19 mouse cellular contexts compared by ENCODE assay signal in the genomic region with DNA sequence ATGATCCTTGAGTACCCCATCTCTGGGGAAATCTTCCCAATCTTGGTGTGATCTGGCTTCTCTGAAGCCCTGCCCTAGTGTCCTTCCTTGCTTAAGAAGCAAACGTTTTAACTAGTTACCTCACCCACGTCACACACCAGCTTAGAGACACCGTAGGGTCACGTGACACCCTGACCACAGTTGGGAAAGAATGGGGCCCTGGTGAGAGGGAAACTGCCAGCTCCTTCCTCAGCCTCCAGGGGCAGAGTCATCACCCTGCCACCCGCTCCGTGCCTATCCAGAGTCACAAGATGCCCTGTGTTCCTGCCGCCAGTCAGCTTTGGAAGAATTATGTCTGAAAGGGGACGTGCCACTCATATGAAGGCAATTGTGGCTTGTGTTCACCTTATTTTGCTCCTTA. TPM values are rescaled to one million over a fixed set of nuclear protein-coding genes. Genes with fewer than 3 reads are reported as not detected.
DNase-seq lines count a peak whose midpoint lies in the region; ATAC-seq and TF ChIP-seq lines count a peak whose summit lies in the region.
"Had no signal": no experiment of that assay in that cellular context is flagged by ENCODE, and none has a peak within 500 bp of the region (broad histone marks: within the 10 kb centered on the region; RNA-seq: fewer than 3 reads in every experiment).

No protein-coding gene starts in this region.

- TF ChIP-seq RAD21 in MEL (IDR thresholded peaks at IDR 0.05; ENCODE audit: low read depth, low read length): no peak

- H3K4me2 ChIP-seq in kidney, postnatal 0 days (ENCODE audit: low read length): no peak overlapping the region
- no peak overlapping the region for H3K4me2 ChIP-seq in intestine, embryonic 16.5 days (ENCODE audit: low read depth, low read length)
- no peak overlapping the region for H3K4me2 ChIP-seq in liver, postnatal 0 days (ENCODE audit: low read depth, low read length)
- H3K4me2 ChIP-seq: embryonic facial prominence, embryonic 15.5 days; forebrain, embryonic 12.5 days; hindbrain, embryonic 13.5 days had no signal

- no peak overlapping the region for H3K27ac ChIP-seq in kidney, postnatal 0 days
- H3K27ac ChIP-seq in kidney, adult 2 months (ENCODE audit: insufficient read depth, low read depth, low read length): no peak overlapping the region
- no peak overlapping the region for H3K27ac ChIP-seq in MEL (ENCODE audit: control insufficient read depth, low read depth, low read length)
- no peak overlapping the region for H3K27ac ChIP-seq in intestine, embryonic 16.5 days (ENCODE audit: low read length)
- H3K27ac ChIP-seq in liver, postnatal 0 days (ENCODE audit: low read depth): no peak overlapping the region
- H3K27ac ChIP-seq in forebrain, embryonic 10.5 days: no peak overlapping the region
- H3K27ac ChIP-seq: embryonic facial prominence, embryonic 15.5 days; forebrain, embryonic 12.5 days; hindbrain, embryonic 13.5 days had no signal

- no peak for DNase-seq in kidney, postnatal 0 days (ENCODE audit: low spot score)
- no peak for DNase-seq in kidney, adult 2 months
- DNase-seq in MEL (ENCODE audit: low read depth, low spot score): no peak
- peak; percentile 61 for DNase-seq in liver, postnatal 0 days
- no peak for DNase-seq in forebrain, embryonic 10.5 days (ENCODE audit: extremely low spot score, low spot score)
- no peak for DNase-seq in urinary bladder, postnatal 25 days (ENCODE audit: low spot score)
- DNase-seq: adrenal gland, postnatal 25 days; B cell, adult 2 months; heart, adult 18-20 months; kidney, adult 18-20 months; kidney, postnatal 36 days; right cerebral cortex, postnatal 4 days; thymus, postnatal 14 days had no signal

- no peak overlapping the region for H3K9ac ChIP-seq in kidney, postnatal 0 days (ENCODE audit: low read depth, low read length)
- no peak overlapping the region for H3K9ac ChIP-seq in MEL (ENCODE audit: control insufficient read depth, low read depth, low read length, poor library complexity, severe bottlenecking)
- no peak overlapping the region for H3K9ac ChIP-seq in intestine, embryonic 16.5 days (ENCODE audit: low read depth, low read length)
- H3K9ac ChIP-seq in liver, postnatal 0 days (replicated peaks): no peak overlapping the region
- H3K9ac ChIP-seq: embryonic facial prominence, embryonic 15.5 days; forebrain, embryonic 12.5 days; hindbrain, embryonic 13.5 days had no signal

- H3K9me3 ChIP-seq in kidney, postnatal 0 days (replicated peaks; ENCODE audit: low read length): no peaks in the 10 kb centered on the region
- no peaks in the 10 kb centered on the region for H3K9me3 ChIP-seq in MEL (replicated peaks; ENCODE audit: insufficient read depth, low read length)
- no peaks in the 10 kb centered on the region for H3K9me3 ChIP-seq in intestine, embryonic 16.5 days (ENCODE audit: control insufficient read depth, low read length)
- H3K9me3 ChIP-seq in liver, postnatal 0 days (ENCODE audit: low read length): no peaks in the 10 kb centered on the region
- no peaks in the 10 kb centered on the region for H3K9me3 ChIP-seq in forebrain, embryonic 10.5 days
- H3K9me3 ChIP-seq: embryonic facial prominence, embryonic 15.5 days; forebrain, embryonic 12.5 days; hindbrain, embryonic 13.5 days had no signal

- TF ChIP-seq POLR2A in kidney, adult 2 months (IDR thresholded peaks at IDR 0.05; ENCODE audit: low read depth, low read length): no peak
- TF ChIP-seq POLR2A in MEL (IDR thresholded peaks at IDR 0.05; ENCODE audit: control insufficient read depth in 1 of 2, insufficient read depth in 1 of 2, low read depth in 1 of 2, low read length in 2 of 2, poor library complexity in 1 of 2): no peak

- no peaks in the 10 kb centered on the region for H3K4me1 ChIP-seq in kidney, postnatal 0 days (replicated peaks; ENCODE audit: insufficient read depth, low read length)
- H3K4me1 ChIP-seq in kidney, adult 2 months (ENCODE audit: control insufficient read depth, insufficient read depth, low read length): peaks cover 15% of the 10 kb centered on the region; the same call in 1 of the 2 replicates
- H3K4me1 ChIP-seq in MEL (ENCODE audit: control insufficient read depth in 1 of 2, insufficient read depth in 2 of 2, low read length in 2 of 2): no peaks in the 10 kb centered on the region
- H3K4me1 ChIP-seq in intestine, embryonic 16.5 days (ENCODE audit: control insufficient read depth, insufficient read depth, low read length): no peaks in the 10 kb centered on the region
- H3K4me1 ChIP-seq in liver, postnatal 0 days (ENCODE audit: insufficient read depth): no peaks in the 10 kb centered on the region
- no peaks in the 10 kb centered on the region for H3K4me1 ChIP-seq in forebrain, embryonic 10.5 days
- H3K4me1 ChIP-seq: embryonic facial prominence, embryonic 15.5 days; hindbrain, embryonic 13.5 days had no signal

- H3K79me2 ChIP-seq in MEL (ENCODE audit: control insufficient read depth, insufficient read depth, low read length, poor library complexity): no peaks in the 10 kb centered on the region

- H3K27me3 ChIP-seq in kidney, postnatal 0 days (ENCODE audit: insufficient read depth, low read length): no peaks in the 10 kb centered on the region
- H3K27me3 ChIP-seq in kidney, adult 2 months (replicated peaks; ENCODE audit: control insufficient read depth, insufficient read depth, low read length): no peaks in the 10 kb centered on the region
- no peaks in the 10 kb centered on the region for H3K27me3 ChIP-seq in MEL (ENCODE audit: control insufficient read depth in 1 of 2, insufficient read depth in 2 of 2, low read length in 2 of 2)
- no peaks in the 10 kb centered on the region for H3K27me3 ChIP-seq in intestine, embryonic 16.5 days (replicated peaks; ENCODE audit: control insufficient read depth, insufficient read depth, low read length)
- no peaks in the 10 kb centered on the region for H3K27me3 ChIP-seq in liver, postnatal 0 days (ENCODE audit: insufficient read depth, low read length)
- H3K27me3 ChIP-seq in forebrain, embryonic 10.5 days (ENCODE audit: poor library complexity, severe bottlenecking): no peaks in the 10 kb centered on the region
- H3K27me3 ChIP-seq: embryonic facial prominence, embryonic 15.5 days; forebrain, embryonic 12.5 days; hindbrain, embryonic 13.5 days had no signal

- no peaks in the 10 kb centered on the region for H3K36me3 ChIP-seq in kidney, postnatal 0 days (ENCODE audit: insufficient read depth, low read length)
- no peaks in the 10 kb centered on the region for H3K36me3 ChIP-seq in kidney, adult 2 months (ENCODE audit: control insufficient read depth, insufficient read depth, low read length)
- no peaks in the 10 kb centered on the region for H3K36me3 ChIP-seq in MEL (ENCODE audit: control insufficient read depth in 1 of 2, insufficient read depth in 2 of 2, low read length in 2 of 2)
- H3K36me3 ChIP-seq in intestine, embryonic 16.5 days (ENCODE audit: control insufficient read depth, insufficient read depth, low read length): 0 out of 2 replicates have a peak, but pooled peaks cover 3% of the 10 kb centered on the region
- H3K36me3 ChIP-seq in liver, postnatal 0 days (replicated peaks; ENCODE audit: insufficient read depth, low read length): peaks cover 9% of the 10 kb centered on the region; the same call in 1 of the 2 replicates
- peaks cover 18% of the 10 kb centered on the region for H3K36me3 ChIP-seq in forebrain, embryonic 10.5 days (replicated peaks)
- H3K36me3 ChIP-seq: forebrain, embryonic 12.5 days; hindbrain, embryonic 13.5 days had no signal

- peak; percentile 18; the same call in 1 of the 2 replicates for TF ChIP-seq CTCF in kidney, postnatal 0 days (IDR thresholded peaks at IDR 0.05; ENCODE audit: low read depth)
- TF ChIP-seq CTCF in kidney, adult 2 months (conservative IDR thresholded peaks at IDR 0.05; ENCODE audit: insufficient read depth, insufficient read length, low read depth, low read length): no peak
- TF ChIP-seq CTCF in MEL (IDR thresholded peaks at IDR 0.05 in 2 of 3, conservative IDR thresholded peaks at IDR 0.05 in 1 of 3; ENCODE audit: control insufficient read depth in 1 of 3, insufficient read depth in 1 of 3, low read depth in 2 of 3, low read length in 3 of 3, poor library complexity in 1 of 3, severe bottlenecking in 1 of 3): no peak
- peak; percentile 31 for TF ChIP-seq CTCF in liver, postnatal 0 days (IDR thresholded peaks at IDR 0.05; ENCODE audit: low read depth)

- TF ChIP-seq EP300 in MEL (IDR thresholded peaks at IDR 0.05; ENCODE audit: low read depth in 1 of 2, low read length in 2 of 2): no peak
- TF ChIP-seq EP300 in liver, postnatal 0 days (IDR thresholded peaks at IDR 0.05; ENCODE audit: low read depth): no peak

- no peak for ATAC-seq in kidney, postnatal 0 days (replicated peaks; ENCODE audit: low FRiP score, low read depth)
- ATAC-seq in intestine, embryonic 16.5 days: peak; percentile 66
- peak; percentile 73 for ATAC-seq in liver, postnatal 0 days
- no peak for ATAC-seq in inflammation-experienced regulatory T-cells, adult 6 months

- H3K4me3 ChIP-seq in kidney, postnatal 0 days (replicated peaks; ENCODE audit: low read depth, low read length): no peak overlapping the region
- H3K4me3 ChIP-seq in kidney, adult 2 months (ENCODE audit: insufficient read depth, low read depth, low read length): no peak overlapping the region
- no peak overlapping the region for H3K4me3 ChIP-seq in MEL (ENCODE audit: control insufficient read depth in 1 of 2, insufficient read depth in 1 of 2, low read depth in 2 of 2, low read length in 2 of 2)
- no peak overlapping the region for H3K4me3 ChIP-seq in intestine, embryonic 16.5 days (ENCODE audit: low read length)
- no peak overlapping the region for H3K4me3 ChIP-seq in liver, postnatal 0 days (ENCODE audit: low read depth, low read length)
- no peak overlapping the region for H3K4me3 ChIP-seq in forebrain, embryonic 10.5 days
- H3K4me3 ChIP-seq: embryonic facial prominence, embryonic 15.5 days; forebrain, embryonic 12.5 days; hindbrain, embryonic 13.5 days had no signal

- WGBS in kidney, postnatal 0 days: 61% methylated on average over 8 of the region's 8 CpGs
- 60% methylated on average over 8 of the region's 8 CpGs for WGBS in kidney, adult 2 months
- 64% methylated on average over 8 of the region's 8 CpGs for WGBS in intestine, embryonic 16.5 days
- 45% methylated on average over 8 of the region's 8 CpGs for WGBS in liver, postnatal 0 days (ENCODE audit: insufficient replicate concordance)
- WGBS in forebrain, embryonic 10.5 days: 75% methylated on average over 8 of the region's 8 CpGs

RNA-seq across cellular contexts. Expression of a gene that starts 51.2 kb away (rescaled TPM):
- polyA plus RNA-seq in kidney, postnatal 0 days (2015; fragmentation: Nextera tagmentation; extraction: Ambion mirVana): 23.2 and 23.4 TPM in 2 replicates
- 10.3 and 11.7 TPM in 2 replicates for polyA plus RNA-seq in kidney, adult 2 months (2012; rRNA removed)
- total RNA-seq in MEL (2012; rRNA removed): 4.0 and 4.5 TPM in 2 replicates
- polyA plus RNA-seq in MEL (2012; ENCODE audit: insufficient read depth in 1 of 2, insufficient read length in 2 of 2, low read depth in 1 of 2, low replicate concordance in 2 of 2, missing spikeins in 1 of 2): 1 to 10 TPM in 1 of 2 experiments, not detected in 1; 7.1 TPM
- polyA plus RNA-seq in intestine, embryonic 16.5 days (2015; fragmentation: Nextera tagmentation; extraction: Ambion mirVana): 45.0 and 45.9 TPM in 2 replicates
- 5.1 and 7.4 TPM in 2 replicates for polyA plus RNA-seq in liver, postnatal 0 days (2015; fragmentation: Nextera tagmentation; extraction: Ambion mirVana)
- 25.3 and 26.8 TPM in 2 replicates for polyA plus RNA-seq in forebrain, embryonic 10.5 days (2016; fragmentation: Nextera tagmentation; extraction: Ambion mirVana)
- under 1 TPM in 1 of 3 experiments, not detected in 2; 0.17 TPM for polyA plus RNA-seq in inflammation-experienced regulatory T-cells, adult 6 months (2017; shearing (Covaris generic))
- total RNA-seq: megakaryocyte-erythroid progenitor cell, adult 5-6 weeks had no signal

Comparison
In these comparisons a context has a peak if more than half of its experiments do, and no peak if none do; other contexts are left out.
1. CTCF ChIP-seq: peak in kidney, postnatal 0 days (single experiment) and liver, postnatal 0 days (single experiment); none in kidney, adult 2 months (single experiment) and MEL (0 of 3).
2. ATAC-seq: peak in intestine, embryonic 16.5 days (single experiment) and liver, postnatal 0 days (single experiment); none in kidney, postnatal 0 days (single experiment) and inflammation-experienced regulatory T-cells, adult 6 months (single experiment).